Mouse (Mus musculus) layer of hippocampus, adult 6 months (tissue): ENCODE measurements around the gene Prm3. TPM values are rescaled to one million over a fixed set of nuclear protein-coding genes. Genes with fewer than 3 reads are reported as not detected.

Experiments
- long read RNA-seq, 2 experiments: library from polyadenylated mRNA; unstranded; transcript quantifications; one replicate each; pipeline ENCODE4 v2.0.0; 2019 to 2020
- polyA plus RNA-seq: library from polyadenylated mRNA; unstranded; fragments of <200 nt; fragmentation: Nextera tagmentation; gene quantifications from 2 replicates; pipeline ENCODE4 v1.2.3, GENCODE M21; 2021

Gene Prm3
- polyA plus RNA-seq: not detected in 2 replicates
- long read RNA-seq, experiment 1: 0 reads
- long read RNA-seq, experiment 2: 0 reads

DNA sequence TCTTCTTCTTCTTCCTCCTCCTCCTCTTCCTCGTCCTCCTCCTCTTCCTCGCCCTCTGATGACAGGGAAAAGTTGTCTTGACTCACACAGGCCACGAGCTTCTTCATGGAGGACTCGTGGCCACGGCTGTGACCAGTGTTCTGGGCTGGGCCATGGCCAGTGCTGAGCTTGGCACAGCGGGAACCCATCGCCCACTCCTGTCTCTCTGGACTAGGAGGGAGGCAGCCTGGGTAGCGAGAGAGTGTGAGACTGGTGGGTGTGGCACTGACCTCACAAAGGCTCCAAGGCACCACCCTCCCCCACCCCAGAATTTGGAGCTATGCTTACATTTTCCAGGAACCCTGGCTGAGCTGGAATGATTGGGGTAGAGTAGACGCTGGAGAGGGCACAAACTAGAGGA lies at the start of gene Prm3:
Prm3 (minus strand) TSS at position 213 of the 400 bp plus-strand sequence.

GRCm38 (mm10) chr16:10834911-10835587 lies 44.3 kb upstream of the Prm3 start, which contains the start of gene Rmi2:
TSS of gene Rmi2 (plus strand) at chr16:10835059.

DNA sequence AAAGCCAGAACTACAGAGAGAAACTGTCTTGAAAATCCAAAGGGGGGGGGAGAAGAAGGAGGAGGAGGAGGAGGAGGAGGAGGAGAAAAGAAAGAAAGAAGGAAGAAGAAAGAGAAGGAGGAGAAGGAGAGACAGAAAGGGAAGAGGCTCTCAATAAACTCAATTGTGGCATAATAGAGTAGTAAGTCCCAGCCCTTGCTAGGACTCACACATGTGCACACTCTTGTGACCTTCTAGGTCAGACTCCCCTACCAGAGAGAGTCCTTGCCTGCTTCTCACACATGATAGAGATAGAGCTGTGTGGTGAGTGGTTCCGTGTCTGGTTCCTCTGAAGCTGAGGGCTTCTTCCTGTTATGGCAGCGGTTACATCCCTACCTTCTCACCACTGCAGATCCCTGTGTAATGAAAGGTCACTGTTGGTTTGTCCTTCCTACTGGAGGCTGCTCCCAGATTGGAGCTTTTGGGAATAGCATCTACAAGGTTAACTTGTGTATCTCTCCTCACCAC lies 22.2 kb upstream of the Prm3 start, which contains the start of gene Gm11172:
Gm11172 (plus strand) TSS at position 51 of the 507 bp plus-strand sequence.

DNA sequence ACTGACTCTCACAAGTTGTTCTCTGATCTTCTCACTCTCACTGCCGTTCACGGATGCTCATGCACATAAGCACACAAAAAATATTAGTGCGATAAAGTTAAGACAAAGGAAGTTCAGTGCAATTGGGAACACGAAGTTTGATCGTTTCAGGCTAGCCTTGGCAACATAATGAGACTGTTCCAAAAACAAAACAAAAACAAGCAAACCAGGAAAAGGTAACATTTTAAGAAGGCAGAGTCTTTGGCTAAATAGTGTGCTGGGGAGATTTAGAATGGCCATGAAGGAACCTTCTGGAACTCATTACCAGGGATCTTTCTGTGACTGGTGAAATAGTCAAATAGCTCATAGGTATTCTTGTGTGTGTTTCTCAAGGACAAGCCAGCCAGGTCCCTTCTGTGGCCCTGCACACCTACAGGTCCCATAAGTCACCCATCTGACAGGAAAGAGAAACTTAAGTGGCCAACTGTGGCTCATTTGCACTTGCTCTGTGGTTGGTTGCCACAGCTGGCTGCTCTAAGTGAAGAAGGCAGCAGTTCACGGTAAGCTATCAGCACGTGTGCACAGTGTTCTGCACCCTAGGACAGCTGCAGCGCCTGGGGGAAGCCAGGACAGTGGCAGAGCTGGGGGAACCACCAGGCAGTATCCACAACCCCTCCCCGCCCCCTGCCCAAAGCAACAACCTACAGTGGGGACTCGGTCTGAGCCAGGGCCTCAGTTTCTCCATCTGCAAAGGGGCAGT lies 15.2 kb upstream of the Prm3 start, which contains the start of gene Prm1:
Prm1 (minus strand) TSS at position 51 of the 739 bp plus-strand sequence.

GRCm38 (mm10) chr16:10796034-10796433 lies 5.3 kb upstream of the Prm3 start, which contains the start of gene Prm2:
TSS of gene Prm2 (minus strand) at chr16:10796134.

DNA sequence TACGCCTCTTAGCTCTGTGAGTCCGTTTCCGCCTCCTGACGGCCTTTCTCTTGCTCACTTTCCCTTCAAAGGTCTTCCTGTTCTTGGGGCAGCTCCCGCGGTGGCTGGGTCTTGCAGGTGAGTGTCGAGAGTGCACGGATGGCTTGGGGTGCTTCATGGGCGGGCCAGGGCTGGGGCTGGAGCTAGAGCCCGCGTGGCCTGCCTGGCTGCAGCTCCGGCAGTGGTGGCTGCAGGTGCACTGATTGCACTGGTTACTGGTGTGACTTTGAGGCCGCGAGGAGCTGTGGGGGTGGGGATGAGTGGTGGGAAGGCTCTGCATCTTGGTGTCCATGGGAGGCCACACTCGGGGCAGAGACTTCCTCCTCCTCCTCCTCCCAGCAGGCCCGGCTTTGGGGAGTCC lies 2.4 kb downstream of the Prm3 start, which contains the start of gene Tnp2:
Tnp2 (minus strand) TSS at position 390 of the 400 bp plus-strand sequence.

GRCm38 (mm10) chr16:10785371-10786231 lies 5.1 kb downstream of the Prm3 start, which contains the start of gene Socs1:
TSS of gene Socs1 (minus strand) at chr16:10785536.

Other genes starting within 250 kb of the Prm3 start
- gene Dexi, start 247.9 kb downstream of the Prm3 start, polyA plus RNA-seq: 8.4 and 8.9 TPM in 2 replicates
- 28.5 and 29.0 TPM in 2 replicates for gene Clec16a, start 245.6 kb downstream of the Prm3 start, polyA plus RNA-seq
- 0.58 and 0.74 TPM in 2 replicates for gene Socs1, start 5.4 kb downstream of the Prm3 start, polyA plus RNA-seq
- gene Tnp2, start 2.3 kb downstream of the Prm3 start, polyA plus RNA-seq: not detected in 2 replicates
- gene Prm2, start 5.2 kb upstream of the Prm3 start, polyA plus RNA-seq: not detected in 2 replicates
- not detected in 2 replicates for gene Prm1, start 14.9 kb upstream of the Prm3 start, polyA plus RNA-seq
- gene Gm11172, start 22.0 kb upstream of the Prm3 start, polyA plus RNA-seq: not detected in 2 replicates
- 0.06 and 0.08 TPM in 2 replicates for gene Rmi2, start 44.1 kb upstream of the Prm3 start, polyA plus RNA-seq